Mouse (Mus musculus) lung, embryonic 15.5 days (tissue): ENCODE data around the gene Tcp1. TPM values are rescaled to one million over a fixed set of nuclear protein-coding genes. Genes with fewer than 3 reads are reported as not detected.
"Not testable (repeated sequence)": the region's sequence is repeated elsewhere in the genome, so short reads cannot be mapped to it uniquely, and the experiment has no call there.

ENCODE experiments used
- ATAC-seq: fragments of 200-750 bp; cut with Nextera tagmentation; 2 replicates; pipeline ENCODE4 v1.8.0; 2017; ENCODE audit warnings: moderate number of reproducible peaks, borderline replicate concordance; ENCODE audit not compliant: low FRiP score, low TSS enrichment; ENCODE audit errors: extremely low read depth
- H3K27ac ChIP-seq: fragments of 300-500 bp; sonication (generic); 2 replicates; pipeline ENCODE4 v1.5.1; 2015; ENCODE audit warnings: moderate library complexity, mild to moderate bottlenecking, inconsistent platforms
- H3K27me3 ChIP-seq: fragments of 300-500 bp; sonication (generic); 2 replicates; pipeline ENCODE4 v1.6.1; 2015; ENCODE audit warnings: inconsistent platforms
- H3K36me3 ChIP-seq: fragments of 300-500 bp; sonication (generic); 2 replicates; pipeline ENCODE4 v1.6.1; 2015; ENCODE audit warnings: inconsistent platforms
- H3K4me1 ChIP-seq: fragments of 300-500 bp; sonication (generic); 2 replicates; pipeline ENCODE4 v1.6.1; 2015; ENCODE audit warnings: inconsistent platforms
- H3K4me2 ChIP-seq: fragments of 300-500 bp; sonication (generic); 2 replicates; pipeline ENCODE4 v1.6.1; 2015; ENCODE audit warnings: inconsistent platforms, mild to moderate bottlenecking, moderate library complexity
- H3K4me3 ChIP-seq: fragments of 300-500 bp; sonication (generic); 2 replicates; pipeline ENCODE4 v1.5.1; 2015; ENCODE audit warnings: mild to moderate bottlenecking, inconsistent platforms
- H3K9ac ChIP-seq: fragments of 300-500 bp; sonication (generic); 2 replicates; pipeline ENCODE4 v1.6.1; 2015; ENCODE audit warnings: inconsistent platforms
- H3K9me3 ChIP-seq: fragments of 300-500 bp; sonication (generic); 2 replicates; pipeline ENCODE4 v1.6.1; 2016; ENCODE audit warnings: inconsistent platforms
- WGBS: fragments of 180-500 bp; shearing (Covaris S2); methylation state at CpG from one replicate; pipeline ENCODE4 v1.1.7; 2015; 5-methylcytosine and 5-hydroxymethylcytosine counted together
- polyA plus RNA-seq: library from polyadenylated mRNA; unstranded; fragments of >200 nt; fragmentation: Nextera tagmentation; extraction: Ambion mirVana; gene quantifications from 2 replicates; pipeline ENCODE4 v1.2.1, GENCODE M21; 2015

The Tcp1 gene
- polyA plus RNA-seq, 1 experiment from 2014 or later: 401 TPM

DNA sequence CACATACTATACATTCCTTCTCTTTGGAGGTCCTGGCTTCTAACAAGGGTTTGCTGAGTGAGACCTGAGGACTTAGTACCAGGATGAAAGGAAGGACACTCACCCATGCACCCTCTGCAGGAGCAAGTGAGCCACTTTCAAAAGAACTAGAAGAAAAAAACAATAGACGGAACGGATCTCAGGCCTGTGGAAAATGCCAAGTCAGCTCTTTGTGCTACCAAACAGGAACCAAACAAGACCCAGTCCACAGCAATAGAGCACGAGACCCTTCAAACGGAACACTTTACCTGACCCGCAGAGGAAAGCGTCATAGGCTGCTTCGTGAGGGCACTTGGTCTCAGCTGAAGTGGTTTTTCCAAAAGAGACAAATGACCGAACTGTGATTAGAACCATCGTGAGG lies 23.5 kb upstream of the Tcp1 start:
- H3K9ac ChIP-seq: no peak overlapping the region
- peaks cover 8% of the 10 kb centered on the region for H3K4me1 ChIP-seq
- no peak for ATAC-seq
- no peak overlapping the region for H3K4me3 ChIP-seq
- H3K27me3 ChIP-seq: no peaks in the 10 kb centered on the region
- H3K27ac ChIP-seq: no peak overlapping the region
- H3K4me2 ChIP-seq: no peak overlapping the region
- no peaks in the 10 kb centered on the region for H3K9me3 ChIP-seq
- no peaks in the 10 kb centered on the region for H3K36me3 ChIP-seq
- WGBS: 85% methylated on average over 9 of the region's 9 CpGs

DNA sequence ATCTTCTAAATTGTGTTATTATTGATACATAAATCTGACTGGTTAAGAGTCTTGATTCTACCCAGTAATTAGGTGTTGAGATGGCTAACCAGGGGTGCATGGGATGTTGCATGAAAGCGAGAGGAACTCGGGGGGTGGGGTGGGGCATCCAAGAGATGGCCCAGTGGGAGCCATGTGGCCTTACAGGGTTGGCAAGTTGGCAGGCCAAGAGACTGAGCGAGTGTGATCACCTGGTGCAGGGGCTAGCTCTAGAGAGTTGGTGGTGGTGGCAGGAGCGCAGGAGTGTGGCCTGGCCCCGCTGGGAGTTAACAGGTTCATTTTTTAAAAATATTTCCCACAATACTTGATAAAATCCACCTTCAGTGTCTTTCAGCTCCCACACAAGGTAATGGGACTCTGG lies 17.8 kb upstream of the Tcp1 start:
- no peak overlapping the region for H3K9ac ChIP-seq
- H3K4me2 ChIP-seq: no peak overlapping the region
- H3K4me1 ChIP-seq: no peaks in the 10 kb centered on the region
- H3K36me3 ChIP-seq: peaks cover 4% of the 10 kb centered on the region; the same call in 1 of the 2 replicates
- WGBS: 80% methylated on average over 5 of the region's 5 CpGs
- no peaks in the 10 kb centered on the region for H3K9me3 ChIP-seq
- H3K27ac ChIP-seq: no peak overlapping the region
- no peak for ATAC-seq
- H3K4me3 ChIP-seq: no peak overlapping the region
- no peaks in the 10 kb centered on the region for H3K27me3 ChIP-seq

DNA sequence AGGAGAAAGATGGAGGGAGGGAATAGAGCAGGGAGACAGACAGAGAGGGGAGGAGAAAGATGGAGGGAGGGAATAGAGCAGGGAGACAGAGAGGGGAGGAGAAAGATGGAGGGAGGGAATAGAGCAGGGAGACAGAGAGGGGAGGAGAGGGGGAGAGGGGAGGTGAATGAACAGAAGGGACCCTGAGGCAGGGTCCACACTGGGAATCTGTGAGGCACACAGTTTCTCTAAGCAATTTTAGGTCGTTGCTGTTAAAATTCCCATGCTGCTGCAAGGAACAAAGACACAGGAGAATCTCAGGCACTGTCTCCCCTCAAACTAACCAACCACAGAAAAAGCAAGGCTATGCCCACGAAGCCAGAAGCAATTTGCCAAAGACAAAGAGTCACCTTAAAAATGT lies 16.9 kb upstream of the Tcp1 start:
- ATAC-seq: not testable (repeated sequence)
- 34% methylated on average over 2 of the region's 2 CpGs for WGBS

DNA sequence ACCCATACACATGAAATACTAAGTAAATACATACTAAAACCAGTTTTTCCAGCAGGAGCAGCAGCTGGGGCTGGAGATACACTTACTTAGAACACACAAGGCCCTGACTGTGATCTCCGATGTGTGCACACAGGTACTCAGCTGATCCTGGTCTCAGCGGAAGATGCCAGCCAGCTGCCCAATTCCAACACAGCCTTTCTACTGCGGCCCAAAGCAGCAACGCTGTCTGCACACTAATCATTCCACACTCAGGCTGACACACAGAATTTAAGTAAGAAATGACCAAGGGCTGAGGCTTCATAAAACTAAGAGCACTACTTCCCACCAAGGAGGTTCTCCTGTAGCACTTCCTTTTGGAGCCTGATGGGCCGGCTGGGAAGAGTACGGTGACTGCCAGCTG lies 13.2 kb upstream of the Tcp1 start:
- no peak overlapping the region for H3K9ac ChIP-seq
- no peaks in the 10 kb centered on the region for H3K27me3 ChIP-seq
- no peak overlapping the region for H3K4me2 ChIP-seq
- H3K9me3 ChIP-seq: no peaks in the 10 kb centered on the region
- ATAC-seq: no peak
- H3K4me3 ChIP-seq: no peak overlapping the region
- H3K4me1 ChIP-seq: peaks cover 3% of the 10 kb centered on the region; the same call in 1 of the 2 replicates
- H3K27ac ChIP-seq: no peak overlapping the region
- H3K36me3 ChIP-seq: peaks cover 4% of the 10 kb centered on the region; the same call in 1 of the 2 replicates
- WGBS: 82% methylated on average over 6 of the region's 6 CpGs

More for the DNA sequence above, 16.9 kb upstream of the Tcp1 start:
- H3K9me3 ChIP-seq, H3K27ac ChIP-seq, H3K4me1 ChIP-seq, H3K27me3 ChIP-seq, H3K9ac ChIP-seq, H3K4me3 ChIP-seq, H3K36me3 ChIP-seq, H3K4me2 ChIP-seq: not testable (repeated sequence)

DNA sequence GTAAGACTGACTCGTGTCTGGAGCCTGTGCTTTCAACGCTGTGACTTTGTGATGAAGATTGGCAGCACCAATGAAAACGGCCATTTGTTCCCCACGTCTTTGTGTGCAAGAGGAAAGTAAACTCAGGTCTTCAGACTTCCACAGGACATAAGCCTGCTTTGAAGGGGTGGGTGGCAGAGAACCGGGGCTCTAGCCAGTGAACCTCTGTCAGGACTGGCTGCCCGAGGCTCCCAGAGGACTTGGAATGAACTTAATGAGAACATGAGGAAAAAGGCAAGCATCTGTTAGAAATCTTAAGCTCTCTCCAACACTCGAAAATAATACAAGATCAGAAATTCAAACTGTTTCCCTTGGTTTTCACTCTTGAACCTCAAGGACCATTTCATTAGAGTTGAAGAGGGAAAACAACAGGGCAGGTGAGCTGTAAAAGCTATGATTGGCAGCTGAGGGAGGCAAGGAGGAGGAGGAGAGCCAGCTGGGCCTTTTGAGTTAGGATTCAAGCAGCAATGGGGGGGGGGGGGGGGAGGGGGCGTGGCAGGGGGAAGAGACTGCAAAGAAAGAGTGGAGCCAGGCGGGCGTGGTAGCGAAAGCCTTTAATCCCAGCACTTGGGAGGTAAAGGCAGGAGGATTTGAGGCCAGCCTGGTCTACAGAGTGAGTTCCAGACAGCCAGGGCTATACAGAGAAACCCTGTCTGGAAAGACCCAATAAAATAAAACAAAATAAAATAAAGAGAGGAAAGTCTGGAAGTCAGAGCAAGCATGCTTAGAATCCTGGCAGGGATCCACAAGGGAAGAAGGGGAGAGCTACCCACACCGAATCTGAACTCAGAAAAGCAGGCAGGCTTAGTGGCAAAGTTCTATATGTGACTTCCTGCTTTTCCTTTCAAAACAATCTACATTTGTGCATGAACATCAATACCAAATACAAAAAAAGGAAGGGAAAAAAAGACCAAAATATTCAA lies 11.8 kb upstream of the Tcp1 start:
- Histone ChIP-seq H3K4me1 (peaks cover 3% of the 10 kb centered on the region; the same call in 1 of the 2 replicates), H3K27ac (peak overlapping the region; percentile 60), H3K36me3 (peaks cover 4% of the 10 kb centered on the region; the same call in 1 of the 2 replicates), H3K27me3 (no peaks in the 10 kb centered on the region), H3K9ac (no peak overlapping the region), H3K4me2 (no peak overlapping the region), H3K4me3 (no peak overlapping the region), H3K9me3 (no peaks in the 10 kb centered on the region)
- WGBS: 50% methylated on average over 11 of the region's 12 CpGs
- 0 out of 2 replicates have a peak, but pooled peaks have one; percentile 60 for ATAC-seq

DNA sequence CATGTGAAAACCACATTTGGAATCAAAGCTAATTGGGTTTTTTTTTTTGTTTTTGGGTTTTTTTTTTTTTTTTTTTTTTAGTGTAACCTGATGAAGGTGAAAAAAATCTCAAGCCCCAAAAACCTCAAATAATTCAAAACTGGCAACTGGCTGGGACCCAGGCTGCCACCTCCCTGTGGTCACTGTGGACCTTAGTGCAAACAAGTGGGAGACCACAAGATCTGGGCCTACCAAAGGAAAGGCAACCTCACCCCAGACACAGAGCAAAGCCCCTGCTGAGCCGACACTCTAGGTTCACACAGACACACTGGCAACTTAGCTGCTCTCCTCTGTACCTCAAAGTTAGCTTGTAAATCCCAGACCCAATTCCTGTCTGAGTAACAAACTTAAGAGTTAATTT lies 11.2 kb upstream of the Tcp1 start:
- Histone ChIP-seq H3K9ac (no peak overlapping the region), H3K36me3 (peaks cover 4% of the 10 kb centered on the region; the same call in 1 of the 2 replicates), H3K4me1 (peaks cover 3% of the 10 kb centered on the region; the same call in 1 of the 2 replicates), H3K9me3 (no peaks in the 10 kb centered on the region), H3K4me3 (no peak overlapping the region), H3K4me2 (no peak overlapping the region), H3K27me3 (no peaks in the 10 kb centered on the region), H3K27ac (no peak overlapping the region)
- no peak for ATAC-seq
- 86% methylated on average over 1 of the region's 1 CpGs for WGBS

DNA sequence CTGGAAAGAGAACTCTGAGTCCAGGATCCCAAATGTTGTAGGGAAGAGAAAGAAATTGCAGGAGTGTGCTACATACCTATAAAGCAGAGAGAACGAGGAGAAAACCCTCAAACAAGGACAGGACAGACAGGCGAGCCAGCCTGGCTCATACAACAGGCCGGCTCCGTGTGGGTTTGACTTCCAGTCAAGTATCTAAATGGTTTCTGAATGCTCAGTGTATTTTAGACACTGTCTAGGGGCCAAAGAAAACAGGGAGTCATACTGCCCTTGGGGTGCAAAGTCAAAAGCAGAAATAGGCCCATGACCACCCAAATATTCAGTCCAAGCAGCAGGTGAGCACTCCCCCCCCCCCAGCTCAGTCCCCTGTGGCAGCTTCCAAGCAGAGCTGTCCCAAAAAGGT lies 9.7 kb upstream of the Tcp1 start:
- Histone ChIP-seq H3K9ac (no peak overlapping the region), H3K9me3 (no peaks in the 10 kb centered on the region), H3K27me3 (no peaks in the 10 kb centered on the region), H3K27ac (no peak overlapping the region), H3K4me2 (no peak overlapping the region), H3K4me3 (no peak overlapping the region), H3K4me1 (peaks cover 3% of the 10 kb centered on the region; the same call in 1 of the 2 replicates), H3K36me3 (peaks cover 7% of the 10 kb centered on the region)
- no peak for ATAC-seq
- 84% methylated on average over 4 of the region's 4 CpGs for WGBS

DNA sequence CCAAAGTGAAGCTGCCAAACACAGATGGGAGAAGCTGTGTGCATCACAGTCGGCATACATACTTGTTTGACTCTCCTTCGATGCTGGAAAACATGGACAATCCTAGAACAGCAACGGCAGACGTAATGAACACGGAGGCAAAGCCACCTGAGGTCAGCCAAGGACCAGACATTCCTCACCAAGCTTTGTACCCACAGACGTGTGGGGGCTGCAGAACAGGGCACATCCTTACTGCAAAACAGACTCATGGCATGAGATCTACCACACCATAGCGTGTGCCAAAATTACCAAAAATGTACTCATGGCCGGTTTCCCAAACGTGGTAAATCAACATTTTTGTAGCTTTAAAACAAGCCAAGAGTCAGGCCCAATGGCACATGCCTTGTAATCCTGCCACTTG lies 9.1 kb upstream of the Tcp1 start:
- Histone ChIP-seq H3K36me3 (peaks cover 12% of the 10 kb centered on the region), H3K4me1 (peaks cover 3% of the 10 kb centered on the region; the same call in 1 of the 2 replicates), H3K27ac (no peak overlapping the region), H3K9ac (no peak overlapping the region), H3K4me3 (no peak overlapping the region), H3K9me3 (no peaks in the 10 kb centered on the region), H3K27me3 (no peaks in the 10 kb centered on the region), H3K4me2 (no peak overlapping the region)
- no peak for ATAC-seq
- 90% methylated on average over 9 of the region's 9 CpGs for WGBS

DNA sequence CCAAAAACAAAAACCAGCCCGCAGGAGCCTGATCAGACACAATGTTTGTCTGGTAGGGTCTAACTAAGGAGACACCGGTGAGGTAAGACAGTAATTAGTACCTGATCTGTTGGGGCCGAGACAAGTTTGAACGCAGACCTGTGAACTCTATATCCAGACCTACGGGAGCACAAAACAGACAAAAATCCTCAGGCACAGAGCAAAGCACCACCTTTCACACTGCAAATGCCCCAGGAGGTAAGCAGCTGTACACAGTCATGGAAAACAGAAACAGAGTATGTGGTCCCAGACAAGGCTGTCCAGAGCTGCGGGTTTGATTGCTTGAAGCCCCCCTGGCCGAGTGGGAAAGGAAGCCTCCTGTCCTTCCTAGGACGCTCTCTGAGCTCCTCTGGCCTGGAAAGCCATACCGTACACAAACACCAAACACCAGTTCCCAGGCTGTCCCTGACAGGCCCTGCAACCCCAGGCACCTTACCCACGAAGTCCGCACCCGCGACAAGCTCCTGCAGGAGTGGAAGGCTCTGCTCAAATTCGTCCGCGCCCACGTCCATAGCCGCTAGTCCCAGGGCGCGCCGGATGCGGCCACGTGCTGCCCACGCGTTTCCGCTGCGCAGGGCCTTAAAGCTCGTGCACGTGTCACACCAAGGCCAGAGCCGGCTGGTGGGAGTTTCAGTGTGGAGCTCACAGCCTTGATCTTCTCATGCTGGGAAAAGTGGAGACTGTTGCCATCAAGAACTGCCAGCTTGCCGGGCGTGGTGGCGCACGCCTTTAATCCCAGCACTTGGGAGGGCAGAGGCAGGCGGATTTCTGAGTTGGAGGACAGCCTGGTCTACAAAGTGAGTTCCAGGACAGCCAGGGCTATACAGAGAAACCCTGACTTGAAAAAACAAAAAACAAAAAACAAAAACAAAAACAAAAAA lies 5.9 kb upstream of the Tcp1 start, which contains the start of gene Pnldc1:
Gene Pnldc1, minus strand, starts transcription at position 870 of the 920 bp plus-strand sequence.
- 74% methylated on average over 35 of the region's 35 CpGs for WGBS
- Histone ChIP-seq H3K9ac (no peak within 1 kb of the TSS), H3K4me1 (0 out of 2 replicates have a peak, but pooled peaks cover 3% of the 10 kb centered on the region), H3K27ac (no peak within 1 kb of the TSS), H3K4me2 (no peak within 1 kb of the TSS), H3K9me3 (no peaks in the 10 kb centered on the region), H3K36me3 (peaks cover 37% of the 10 kb centered on the region), H3K27me3 (no peaks in the 10 kb centered on the region), H3K4me3 (no peak within 1 kb of the TSS)
- ATAC-seq: no peak

DNA sequence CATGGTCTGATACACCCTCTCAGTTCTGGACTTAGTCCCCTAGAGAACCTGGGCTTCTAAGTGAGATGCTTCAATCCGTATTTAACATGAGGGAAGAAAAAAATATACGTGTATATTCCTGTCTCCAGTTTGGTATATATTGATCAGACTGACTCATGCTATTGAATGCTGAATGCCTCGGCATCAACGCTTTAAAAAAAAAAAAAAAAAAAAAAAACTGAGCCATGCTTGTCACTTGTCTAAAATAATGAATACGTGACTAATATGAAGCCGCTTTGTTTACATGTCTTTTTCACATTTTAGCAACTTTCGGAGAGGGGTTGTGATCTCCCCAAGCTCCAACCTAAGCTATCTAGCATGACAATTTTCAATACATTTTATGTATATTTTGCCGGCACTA lies 5.1 kb upstream of the Tcp1 start:
- H3K36me3 ChIP-seq: peaks cover 37% of the 10 kb centered on the region
- no peak overlapping the region for H3K4me2 ChIP-seq
- 82% methylated on average over 8 of the region's 8 CpGs for WGBS
- ATAC-seq: no peak
- H3K27ac ChIP-seq: no peak overlapping the region
- no peak overlapping the region for H3K9ac ChIP-seq
- H3K4me1 ChIP-seq: peaks cover 11% of the 10 kb centered on the region; the same call in 1 of the 2 replicates
- no peak overlapping the region for H3K4me3 ChIP-seq
- no peaks in the 10 kb centered on the region for H3K9me3 ChIP-seq
- H3K27me3 ChIP-seq: no peaks in the 10 kb centered on the region

DNA sequence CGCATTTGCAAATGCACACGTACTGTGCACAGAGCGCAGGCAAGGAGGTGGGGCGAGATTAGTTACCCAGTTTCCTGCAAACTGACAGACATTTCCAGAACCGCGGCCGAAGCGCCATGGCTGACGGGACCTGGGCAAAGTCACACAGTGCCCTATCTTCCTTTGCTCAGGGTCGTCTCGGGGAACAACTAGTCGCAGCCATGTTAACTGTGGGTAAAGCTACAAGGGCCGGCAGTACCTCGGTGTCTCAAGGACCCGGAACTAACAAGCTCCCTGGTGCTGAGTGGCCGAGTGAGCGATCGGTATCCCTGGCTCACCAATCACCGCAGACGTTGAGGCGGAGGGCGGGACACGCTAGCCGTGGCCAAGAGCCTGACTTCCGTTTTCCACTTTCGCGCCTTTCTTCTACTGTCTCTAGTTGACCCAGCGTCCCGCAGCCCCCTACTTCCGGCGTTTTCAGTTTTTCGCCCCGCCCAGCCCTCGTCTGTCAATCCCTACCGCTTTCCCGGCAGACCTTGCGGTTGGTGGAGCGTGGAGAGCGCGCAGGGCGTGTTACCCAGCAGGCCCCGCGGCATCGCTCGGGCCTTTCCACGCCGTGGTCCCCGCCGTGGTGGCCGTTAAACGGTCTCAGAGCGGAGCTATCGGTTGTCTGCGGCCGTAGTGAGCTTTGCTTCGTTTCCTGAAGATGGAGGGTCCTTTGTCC lies 531 bp downstream of the Tcp1 start, which contains the start of gene Mrpl18:
Gene Mrpl18, minus strand, starts transcription at position 465 of the 703 bp plus-strand sequence.
- peak; percentile 99 for ATAC-seq
- Histone ChIP-seq H3K36me3 (peaks cover 58% of the 10 kb centered on the region), H3K9me3 (no peaks in the 10 kb centered on the region), H3K4me2 (peak within 1 kb of the TSS; percentile 71), H3K27ac (peak within 1 kb of the TSS; percentile 89), H3K9ac (peak within 1 kb of the TSS; percentile 97), H3K4me3 (peak within 1 kb of the TSS; percentile 69), H3K4me1 (peaks cover 19% of the 10 kb centered on the region; the same call in 1 of the 2 replicates), H3K27me3 (no peaks in the 10 kb centered on the region)
- under 1% methylated on average over 56 of the region's 56 CpGs for WGBS
